Mouse (Mus musculus): ENCODE results near the gene Ptprn2. TPM values are rescaled to one million over a fixed set of nuclear protein-coding genes. Genes with fewer than 3 reads are reported as not detected.

The Ptprn2 gene
- total RNA-seq (2021) = under 1 TPM; 0.10 to 0.34 TPM
- long read RNA-seq, experiment 1 = 0 reads
- long read RNA-seq, experiment 2 = 0 reads

- peak; percentile 35 to 50 for DNase-seq (ENCODE audit: low spot score in 2 of 2)
Observed at GRCm38 (mm10) chr12:116485591-116486403, at the start of gene Ptprn2. Ptprn2 (plus strand) TSS chr12:116485720.

- DNase-seq (ENCODE audit: low spot score in 2 of 2) = no peak
Observed at GRCm38 (mm10) chr12:116436125-116436524, 49.4 kb upstream of the Ptprn2 start.

GRCm38 (mm10) chr12:116438591-116438990 lies 46.9 kb upstream of the Ptprn2 start:
- no peak for DNase-seq (ENCODE audit: low spot score in 2 of 2)

DNA sequence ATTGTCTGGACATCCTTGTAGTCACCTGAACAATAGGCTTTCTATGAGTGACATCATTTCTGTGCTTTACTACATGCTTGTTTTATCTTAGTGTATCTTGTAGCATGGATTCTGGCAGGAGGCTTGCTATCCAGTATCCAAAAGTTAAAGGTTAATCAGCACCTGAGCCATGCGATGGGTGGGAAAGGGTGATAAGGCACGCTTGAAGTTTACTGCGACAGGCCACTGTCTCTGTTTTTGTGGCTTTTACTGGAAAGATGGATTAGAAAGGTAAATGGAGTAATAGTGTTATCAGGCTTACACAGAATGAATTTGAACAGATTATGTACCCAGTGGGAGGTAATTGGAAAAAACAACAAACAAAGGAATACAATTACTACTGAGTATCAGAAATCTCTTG lies 43.3 kb upstream of the Ptprn2 start:
- no peak for DNase-seq (ENCODE audit: low spot score in 2 of 2)

GRCm38 (mm10) chr12:116449536-116449935 lies 36.0 kb upstream of the Ptprn2 start:
- no peak for DNase-seq (ENCODE audit: low spot score in 2 of 2)

- no peak for DNase-seq (ENCODE audit: low spot score in 2 of 2)
Observed at GRCm38 (mm10) chr12:116460379-116461065, 25.0 kb upstream of the Ptprn2 start.

DNA sequence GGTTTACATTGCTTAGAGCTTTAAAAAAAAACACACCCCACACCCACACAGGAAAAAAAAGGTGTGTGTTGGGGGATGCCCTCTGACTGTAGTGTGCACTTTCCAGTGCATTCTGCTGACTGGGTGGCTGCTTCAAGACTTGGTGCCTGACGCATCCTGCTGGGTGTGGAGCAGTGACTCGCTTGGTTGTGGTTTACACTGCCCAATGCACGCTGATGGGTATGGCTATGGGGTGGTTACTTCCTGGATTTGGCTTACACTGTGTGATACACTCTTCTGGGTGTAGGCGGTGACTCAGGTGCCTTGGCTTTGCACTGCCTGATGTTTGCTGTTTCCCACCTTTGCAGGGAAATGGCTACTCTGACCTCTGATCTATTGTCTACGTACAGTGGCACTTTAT lies 18.5 kb upstream of the Ptprn2 start:
- no peak for DNase-seq (ENCODE audit: low spot score in 2 of 2)

DNA sequence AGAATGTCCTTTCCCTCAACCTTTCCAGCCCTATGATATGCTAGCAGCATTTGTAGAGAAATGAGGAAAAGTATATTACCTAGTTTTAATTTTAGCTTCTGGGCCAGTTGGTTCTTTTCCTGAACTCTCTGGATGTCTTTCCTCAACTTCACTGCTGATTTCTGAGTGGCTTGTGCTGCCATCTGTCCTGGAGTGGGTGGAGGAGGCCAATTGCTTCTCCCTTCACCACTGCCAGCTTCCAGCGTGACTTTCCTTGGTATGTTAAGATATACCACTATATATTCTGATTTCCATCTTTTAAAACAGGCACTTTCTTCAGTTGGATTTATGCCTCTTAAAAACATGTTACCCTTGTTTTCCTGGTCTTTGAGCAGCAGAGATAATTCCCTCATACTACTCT lies 17.2 kb upstream of the Ptprn2 start:
- DNase-seq (ENCODE audit: low spot score in 2 of 2) = no peak

DNA sequence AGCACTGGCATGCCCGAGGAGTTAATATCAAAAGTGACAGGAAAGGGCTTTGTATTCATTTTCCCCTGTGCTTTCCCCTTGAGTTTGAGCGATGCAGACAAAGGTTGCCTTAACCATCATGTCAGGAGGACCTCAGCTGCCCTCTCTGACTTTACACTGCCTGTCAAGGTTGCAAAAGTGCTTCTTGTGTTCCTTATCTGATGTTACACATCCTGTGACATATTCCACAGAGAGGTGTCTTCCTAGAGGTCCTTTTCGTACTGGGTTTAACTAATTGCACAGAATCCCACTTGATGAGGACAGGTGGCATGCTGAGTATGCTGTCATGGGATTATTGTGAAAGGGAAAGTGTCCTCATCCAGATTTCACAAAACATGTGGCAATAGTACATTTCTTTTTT lies 16.4 kb upstream of the Ptprn2 start:
- no peak for DNase-seq (ENCODE audit: low spot score in 2 of 2)

- DNase-seq (ENCODE audit: low spot score in 2 of 2) = no peak
Observed at GRCm38 (mm10) chr12:116473264-116473663, 12.3 kb upstream of the Ptprn2 start.

DNA sequence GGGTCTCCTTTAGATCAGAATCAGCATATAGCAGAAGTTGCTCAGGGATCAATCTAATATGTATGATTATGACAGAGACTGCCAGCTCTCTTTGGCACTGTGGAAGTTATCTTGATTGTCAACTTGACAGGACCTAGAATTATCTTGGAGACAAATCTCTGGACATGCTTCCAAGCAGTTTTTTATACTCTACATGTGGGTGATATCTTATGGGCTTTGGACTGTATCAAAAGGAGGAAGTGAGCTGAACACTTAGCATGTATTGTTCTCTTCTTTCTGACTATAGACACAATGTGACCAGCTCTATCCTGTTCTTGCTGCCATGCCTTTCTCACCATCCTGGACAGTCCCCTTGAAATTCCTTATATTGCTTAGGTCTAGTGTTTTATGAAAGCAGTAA lies 11.8 kb upstream of the Ptprn2 start:
- DNase-seq (ENCODE audit: low spot score in 2 of 2) = no peak

GRCm38 (mm10) chr12:116474676-116475075 lies 10.8 kb upstream of the Ptprn2 start:
- DNase-seq (ENCODE audit: low spot score in 2 of 2) = no peak

GRCm38 (mm10) chr12:116478771-116479170 lies 6.7 kb upstream of the Ptprn2 start:
- no peak for DNase-seq (ENCODE audit: low spot score in 2 of 2)

DNA sequence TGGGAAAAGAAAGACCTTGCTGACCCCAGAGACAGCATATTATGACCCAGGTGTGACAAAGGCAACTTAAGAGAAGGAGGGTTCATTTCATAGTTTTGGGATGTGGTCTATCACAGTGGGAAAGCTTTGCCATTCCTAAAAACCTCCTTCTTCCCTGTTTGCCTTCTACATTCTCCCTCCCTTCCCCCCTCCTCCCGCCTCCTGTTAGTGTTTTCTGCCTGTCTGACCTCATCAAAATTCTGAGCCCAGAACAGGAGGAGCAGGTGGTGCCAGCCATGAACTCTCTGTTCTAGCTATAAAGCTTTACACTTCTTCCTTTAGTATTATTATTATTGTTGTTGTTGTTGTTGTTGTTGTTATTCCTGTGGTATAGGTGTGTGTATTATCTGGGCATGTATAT lies 3.6 kb upstream of the Ptprn2 start:
- DNase-seq (ENCODE audit: low spot score in 2 of 2) = no peak

DNA sequence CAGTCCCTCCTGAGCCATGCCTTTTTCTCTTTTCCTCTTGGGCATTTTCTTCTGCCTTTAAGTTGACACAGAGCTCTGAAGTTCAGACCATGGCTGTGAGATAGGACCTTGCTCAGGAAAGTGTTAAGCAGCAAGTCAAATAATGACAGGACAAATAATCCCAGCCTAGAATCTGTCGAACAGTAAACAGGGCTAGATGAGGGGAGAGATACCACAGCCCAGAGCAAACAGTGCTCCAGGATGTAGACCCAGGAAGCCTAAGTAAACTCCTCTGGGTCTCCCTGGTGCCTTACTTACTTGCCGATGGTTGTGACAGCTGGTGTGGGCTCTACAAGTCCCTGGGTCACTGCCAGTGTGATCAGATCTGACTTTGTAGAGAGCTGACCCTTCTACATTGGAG lies 1.9 kb upstream of the Ptprn2 start:
- no peak for DNase-seq (ENCODE audit: low spot score in 2 of 2)

- no peak for DNase-seq (ENCODE audit: low spot score in 2 of 2)
Observed at GRCm38 (mm10) chr12:116484991-116485390, 529 bp upstream of the Ptprn2 start.

DNA sequence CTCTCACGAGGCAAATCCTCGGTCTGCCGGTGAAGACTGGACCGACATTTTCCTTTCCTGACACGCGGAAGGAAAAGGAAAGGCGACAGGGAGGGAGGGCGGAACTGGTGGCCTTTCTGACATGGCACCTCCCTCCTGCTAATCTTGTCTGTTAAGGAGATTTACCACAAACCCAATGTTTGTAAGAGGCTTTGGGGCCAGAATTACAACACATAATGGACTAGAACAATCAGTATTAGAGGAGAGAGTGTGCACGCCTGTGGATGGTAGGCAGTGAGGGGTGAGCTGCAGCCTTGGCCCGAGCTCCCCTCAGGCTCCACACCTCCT lies 847 bp downstream of the Ptprn2 start:
- no peak for DNase-seq (ENCODE audit: low spot score in 2 of 2)

GRCm38 (mm10) chr12:116488836-116489235 lies 3.3 kb downstream of the Ptprn2 start:
- DNase-seq (ENCODE audit: low spot score in 2 of 2) = no peak

DNA sequence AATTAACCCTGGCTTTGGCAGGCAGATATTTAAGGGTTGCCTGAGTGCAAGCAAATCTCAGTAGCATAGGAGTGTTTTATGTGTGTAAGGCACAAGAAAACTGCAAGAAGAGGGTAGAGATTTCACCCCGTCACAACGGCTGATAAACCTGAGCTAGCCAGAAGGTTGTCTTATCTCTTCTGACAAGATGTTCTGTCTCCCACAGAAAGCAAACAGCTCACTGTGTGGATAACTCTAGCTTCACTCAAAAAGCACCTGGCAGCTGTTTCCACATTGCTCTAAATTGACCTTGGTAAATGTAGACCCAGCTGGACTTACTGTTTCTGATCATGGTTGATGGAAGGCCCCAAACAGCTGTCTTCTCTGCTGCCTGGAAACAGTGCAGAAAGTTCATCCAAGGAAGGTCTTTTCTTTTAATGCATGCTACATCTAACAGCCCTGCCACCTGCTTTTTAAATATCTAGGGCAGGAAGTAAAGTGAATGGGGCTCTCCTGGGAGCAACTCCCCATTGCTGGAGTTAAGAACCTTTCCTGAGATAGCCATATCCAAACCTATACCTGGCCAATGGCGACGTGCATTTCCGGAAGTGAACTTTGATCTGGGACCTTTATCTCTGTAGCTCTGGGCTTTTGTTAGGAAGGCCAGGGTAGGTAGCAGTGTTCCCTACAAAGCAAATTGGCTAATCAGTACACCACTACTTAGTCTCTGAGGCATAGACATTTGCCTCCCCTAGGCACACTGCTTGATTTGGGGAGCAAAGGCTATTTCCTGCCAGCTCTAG lies 5.2 kb downstream of the Ptprn2 start:
- no peak for DNase-seq (ENCODE audit: low spot score in 2 of 2)

GRCm38 (mm10) chr12:116498666-116499065 lies 13.1 kb downstream of the Ptprn2 start:
- DNase-seq (ENCODE audit: low spot score in 2 of 2) = no peak

GRCm38 (mm10) chr12:116500652-116501051 lies 15.1 kb downstream of the Ptprn2 start:
- no peak for DNase-seq (ENCODE audit: low spot score in 2 of 2)

DNA sequence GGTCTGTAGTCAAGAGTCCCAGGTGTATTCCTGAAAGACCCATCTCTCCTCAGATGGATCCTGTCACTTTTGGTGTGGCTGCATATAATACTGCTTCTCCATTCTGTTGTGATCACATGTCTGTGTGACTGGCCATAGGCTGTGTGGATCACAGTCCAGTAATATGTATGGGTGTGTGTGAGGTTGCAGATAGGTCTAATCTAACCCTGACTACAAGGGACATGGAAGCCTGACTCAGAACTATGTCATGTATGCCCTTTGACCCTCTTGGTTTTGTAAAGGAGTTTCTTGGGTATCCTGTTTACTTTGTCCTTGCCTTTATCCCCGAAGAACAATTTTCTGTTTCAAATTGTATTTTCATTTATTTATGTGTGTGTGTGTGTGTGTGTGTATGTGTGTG lies 27.0 kb downstream of the Ptprn2 start:
- DNase-seq (ENCODE audit: low spot score in 2 of 2) = no peak

Data from gastrocnemius, postnatal 4 days (tissue).